Mouse (Mus musculus) liver, embryonic 14.5 days (tissue): Measurements from ENCODE around the gene Gtf2h3.

Experiments used
- CTCF ChIP-seq: IDR thresholded peaks from 2 replicates; pipeline ENCODE4 v1.5.1; 2016; ENCODE audit warnings: antibody characterized with exemption, low read depth, control low read depth
- EP300 ChIP-seq: IDR thresholded peaks from 2 replicates; pipeline ENCODE4 v1.6.1; 2016; ENCODE audit warnings: antibody characterized with exemption, low read depth

DNA sequence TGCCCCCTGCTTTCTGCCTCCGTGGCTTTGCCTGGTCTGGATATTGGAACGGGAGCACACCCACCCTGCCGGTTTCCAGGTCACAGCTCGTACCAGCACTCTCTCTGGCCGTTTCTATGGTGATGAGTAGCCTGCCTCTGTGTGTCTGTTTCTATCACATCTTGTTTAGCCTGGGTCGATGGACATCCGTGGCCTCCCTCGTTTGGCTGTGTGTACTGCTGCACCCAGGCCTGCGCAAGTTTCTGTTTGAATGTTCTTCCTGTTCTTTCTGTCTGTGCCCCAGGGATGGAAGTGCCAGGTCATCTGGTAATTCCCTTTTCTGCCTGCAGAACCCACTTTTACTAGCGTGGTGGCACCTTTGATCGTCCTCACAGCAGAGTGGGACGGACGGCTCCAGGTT is 42.4 kb downstream of the Gtf2h3 start:
- TF ChIP-seq EP300 (no peak), CTCF (no peak)
